Mouse (Mus musculus): Measurements from ENCODE around the gene Cacna1s. TPM values are rescaled to one million over a fixed set of nuclear protein-coding genes. Genes with fewer than 3 reads are reported as not detected.

The Cacna1s gene
- polyA plus RNA-seq (2014; fragmentation: Nextera tagmentation; extraction: Ambion mirVana), result not detected in 2 replicates

GRCm38 (mm10) chr1:136052547-136052946, at the start of gene Cacna1s:
TSS of gene Cacna1s (plus strand) at chr1:136052750.
- Histone ChIP-seq H3K27ac (ENCODE audit: low read depth) (no peak within 1 kb of the TSS), H3K4me2 (no peak within 1 kb of the TSS), H3K36me3 (ENCODE audit: insufficient read depth) (no peaks in the 10 kb centered on the region), H3K9ac (no peak within 1 kb of the TSS), H3K4me1 (ENCODE audit: insufficient read depth) (no peaks in the 10 kb centered on the region), H3K9me3 (ENCODE audit: low read depth, low read length) (no peaks in the 10 kb centered on the region), H3K4me3 (ENCODE audit: low read depth, low read length) (no peak within 1 kb of the TSS), H3K27me3 (ENCODE audit: insufficient read depth, low read length) (peaks cover 32% of the 10 kb centered on the region)
- no peak for DNase-seq
- WGBS, result 31% methylated on average over 11 of the region's 11 CpGs
- TF ChIP-seq CTCF (IDR thresholded peaks at IDR 0.05; ENCODE audit: low read depth), result no peak
- ATAC-seq (ENCODE audit: insufficient read depth), result no peak

- Histone ChIP-seq H3K9ac (no peak within 1 kb of the TSS), H3K4me2 (peak within 1 kb of the TSS; percentile 78), H3K9me3 (ENCODE audit: low read depth, low read length) (no peaks in the 10 kb centered on the region), H3K27ac (ENCODE audit: low read depth) (no peak within 1 kb of the TSS), H3K36me3 (ENCODE audit: insufficient read depth) (no peaks in the 10 kb centered on the region), H3K4me3 (ENCODE audit: low read depth, low read length) (peak within 1 kb of the TSS; percentile 43; the same call in 1 of the 2 replicates), H3K27me3 (ENCODE audit: insufficient read depth, low read length) (peaks cover 11% of the 10 kb centered on the region; the same call in 1 of the 2 replicates), H3K4me1 (ENCODE audit: insufficient read depth) (no peaks in the 10 kb centered on the region)
- ATAC-seq (ENCODE audit: insufficient read depth), result no peak
- TF ChIP-seq CTCF (IDR thresholded peaks at IDR 0.05; ENCODE audit: low read depth), result no peak
- 77% methylated on average over 3 of the region's 3 CpGs for WGBS
- DNase-seq, result no peak
Measured at GRCm38 (mm10) chr1:136006292-136006748, 46.2 kb upstream of the Cacna1s start, which contains the start of gene Igfn1. TSS of gene Igfn1 (minus strand) at chr1:136006342.

- H3K9me3 ChIP-seq (ENCODE audit: low read depth, low read length), result no peaks in the 10 kb centered on the region
- no peak for TF ChIP-seq CTCF (IDR thresholded peaks at IDR 0.05; ENCODE audit: low read depth)
- no peak within 1 kb of the TSS for H3K27ac ChIP-seq (ENCODE audit: low read depth)
- no peaks in the 10 kb centered on the region for H3K36me3 ChIP-seq (ENCODE audit: insufficient read depth)
- peak within 1 kb of the TSS; percentile 78 for H3K4me2 ChIP-seq
- ATAC-seq (ENCODE audit: insufficient read depth) (peak; percentile 94), DNase-seq (peak; percentile 85)
- H3K9ac ChIP-seq, result peak within 1 kb of the TSS; percentile 30; the same call in 1 of the 2 replicates
- peak within 1 kb of the TSS; percentile 43 for H3K4me3 ChIP-seq (ENCODE audit: low read depth, low read length)
- no peaks in the 10 kb centered on the region for H3K4me1 ChIP-seq (ENCODE audit: insufficient read depth)
- 2% methylated on average over 37 of the region's 37 CpGs for WGBS
- H3K27me3 ChIP-seq (ENCODE audit: insufficient read depth, low read length), result peaks cover 11% of the 10 kb centered on the region; the same call in 1 of the 2 replicates
Measured at GRCm38 (mm10) chr1:136007211-136008158, 45.1 kb upstream of the Cacna1s start, which contains the start of gene Tmem9. TSS of gene Tmem9 (plus strand) at chr1:136008150.

- H3K27me3 ChIP-seq (ENCODE audit: insufficient read depth, low read length), result peaks cover 11% of the 10 kb centered on the region; the same call in 1 of the 2 replicates
- WGBS, result 15% methylated on average over 8 of the region's 8 CpGs
- no peak for TF ChIP-seq CTCF (IDR thresholded peaks at IDR 0.05; ENCODE audit: low read depth)
Measured at GRCm38 (mm10) chr1:136008159-136008533, 44.4 kb upstream of the Cacna1s start.

GRCm38 (mm10) chr1:136010247-136010646, 42.3 kb upstream of the Cacna1s start:
- Histone ChIP-seq H3K9ac (no peak overlapping the region), H3K4me1 (ENCODE audit: insufficient read depth) (no peaks in the 10 kb centered on the region), H3K4me3 (ENCODE audit: low read depth, low read length) (no peak overlapping the region), H3K9me3 (ENCODE audit: low read depth, low read length) (no peaks in the 10 kb centered on the region), H3K27ac (ENCODE audit: low read depth) (no peak overlapping the region), H3K36me3 (ENCODE audit: insufficient read depth) (no peaks in the 10 kb centered on the region), H3K27me3 (ENCODE audit: insufficient read depth, low read length) (peaks cover 11% of the 10 kb centered on the region; the same call in 1 of the 2 replicates), H3K4me2 (no peak overlapping the region)
- TF ChIP-seq CTCF (IDR thresholded peaks at IDR 0.05; ENCODE audit: low read depth), result no peak
- WGBS, result 92% methylated on average over 4 of the region's 4 CpGs
- ATAC-seq (ENCODE audit: insufficient read depth) (no peak), DNase-seq (no peak)

More at GRCm38 (mm10) chr1:136008159-136008533, 44.4 kb upstream of the Cacna1s start:
- no peak for DNase-seq
- no peak overlapping the region for H3K9ac ChIP-seq
- H3K4me3 ChIP-seq (ENCODE audit: low read depth, low read length), result peak overlapping the region; percentile 43
- ATAC-seq (ENCODE audit: insufficient read depth), result peak; percentile 67
- H3K9me3 ChIP-seq (ENCODE audit: low read depth, low read length), result no peaks in the 10 kb centered on the region
- no peaks in the 10 kb centered on the region for H3K4me1 ChIP-seq (ENCODE audit: insufficient read depth)
- no peak overlapping the region for H3K27ac ChIP-seq (ENCODE audit: low read depth)
- no peaks in the 10 kb centered on the region for H3K36me3 ChIP-seq (ENCODE audit: insufficient read depth)
- peak overlapping the region; percentile 78 for H3K4me2 ChIP-seq

- H3K4me1 ChIP-seq (ENCODE audit: insufficient read depth), result no peaks in the 10 kb centered on the region
- H3K9ac ChIP-seq, result no peak overlapping the region
- no peaks in the 10 kb centered on the region for H3K36me3 ChIP-seq (ENCODE audit: insufficient read depth)
- DNase-seq (no peak), ATAC-seq (ENCODE audit: insufficient read depth) (no peak)
- no peak overlapping the region for H3K4me2 ChIP-seq
- no peak overlapping the region for H3K27ac ChIP-seq (ENCODE audit: low read depth)
- 50% methylated on average over 4 of the region's 4 CpGs for WGBS
- TF ChIP-seq CTCF (IDR thresholded peaks at IDR 0.05; ENCODE audit: low read depth), result no peak
- no peaks in the 10 kb centered on the region for H3K9me3 ChIP-seq (ENCODE audit: low read depth, low read length)
- no peaks in the 10 kb centered on the region for H3K27me3 ChIP-seq (ENCODE audit: insufficient read depth, low read length)
- H3K4me3 ChIP-seq (ENCODE audit: low read depth, low read length), result no peak overlapping the region
Measured at GRCm38 (mm10) chr1:136013513-136013912, 39.0 kb upstream of the Cacna1s start.

Data from lung, embryonic 14.5 days (tissue).